Mouse (Mus musculus) left cerebral cortex, adult 9 months (tissue): ENCODE results near the gene Pou6f1.
"Not testable (repeated sequence)": the region's sequence is repeated elsewhere in the genome, so short reads cannot be mapped to it uniquely, and the experiment has no call there.

Source experiments
- DNase-seq, 2 experiments: peaks; one replicate each; pipeline ENCODE4 v3.0.0; 2022; ENCODE audit warnings: low spot score in 2 of 2

The Pou6f1 gene

DNA sequence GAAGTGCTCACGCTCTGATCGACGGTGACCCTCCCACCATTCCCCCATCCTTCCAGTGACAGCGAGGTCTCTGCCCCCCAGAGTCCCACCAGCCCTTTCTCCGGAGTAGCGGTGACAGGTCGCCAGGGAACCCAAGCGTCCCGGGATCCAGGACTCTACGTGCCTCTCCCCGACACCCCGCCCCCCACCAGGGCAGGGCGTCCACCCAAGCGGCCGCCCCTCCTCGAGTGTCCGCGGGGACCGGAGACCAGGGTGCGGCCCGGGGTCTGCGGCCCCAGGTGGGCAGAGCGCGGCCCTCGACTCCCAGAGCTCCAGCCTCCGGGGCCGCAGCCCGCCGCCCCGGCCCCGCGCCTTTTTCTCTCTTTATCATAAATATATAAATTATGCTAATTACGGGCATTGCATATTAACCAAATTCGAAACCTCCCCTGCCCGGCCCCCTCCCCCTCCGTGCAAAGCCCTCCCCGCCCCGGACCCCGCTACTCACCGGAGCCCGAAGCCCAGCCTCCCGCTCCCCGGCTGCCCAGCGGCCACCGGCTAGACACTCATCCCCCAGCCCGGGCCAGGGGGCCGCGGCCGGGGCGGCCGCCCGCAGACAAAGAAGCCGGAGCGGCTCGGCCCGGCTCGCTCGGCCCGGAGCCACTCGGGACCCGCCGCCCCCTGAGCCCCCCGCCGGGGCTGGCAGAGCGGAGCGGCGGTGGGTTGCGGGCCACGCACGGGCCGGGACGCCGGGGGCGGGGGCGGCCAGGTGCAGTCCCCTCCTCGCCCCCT is at the start of gene Pou6f1:
TSS of gene Pou6f1 (minus strand) at position 709 of the 771 bp plus-strand sequence.
- peak in 1 of 2 experiments; percentile 36 for DNase-seq

DNA sequence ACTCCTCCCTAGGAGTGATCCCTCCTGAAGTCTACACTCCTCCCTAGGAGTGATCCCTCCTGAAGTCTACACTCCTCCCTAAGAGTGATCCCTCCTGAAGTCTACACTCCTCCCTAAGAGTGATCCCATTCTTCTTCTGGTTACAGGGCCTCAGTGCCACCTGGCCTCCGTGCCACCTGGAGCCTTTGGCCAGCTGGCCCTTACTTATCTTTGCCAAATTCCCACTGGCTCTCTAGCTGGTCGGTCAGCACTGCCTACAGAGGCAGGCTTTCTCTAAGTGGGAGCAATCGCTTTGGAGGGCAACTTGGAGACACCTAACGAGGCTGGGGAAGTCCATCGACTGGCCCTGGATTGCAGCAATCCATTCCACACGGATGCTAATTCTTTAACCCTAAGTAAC is 46.4 kb upstream of the Pou6f1 start:
- DNase-seq, result no peak

DNA sequence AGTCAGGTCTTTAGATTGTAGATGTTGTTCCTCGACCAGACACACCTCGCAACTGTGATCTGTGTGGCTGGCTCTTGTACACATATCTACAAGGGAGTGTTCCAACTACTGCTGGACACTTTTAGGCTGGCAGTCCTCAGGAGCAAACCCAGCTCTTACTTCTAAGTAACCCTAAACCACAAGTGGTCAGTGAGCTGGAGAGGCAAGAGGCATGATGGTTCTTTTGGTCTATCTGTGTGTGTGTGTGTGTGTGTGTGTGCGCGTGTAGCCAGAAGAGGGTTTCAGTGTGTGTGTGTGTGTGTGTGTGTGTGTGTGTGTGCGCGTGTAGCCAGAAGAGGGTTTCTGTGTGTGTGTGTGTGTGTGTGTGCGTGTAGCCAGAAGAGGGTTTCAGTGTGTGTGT is 42.7 kb upstream of the Pou6f1 start:
- DNase-seq, result no peak

DNA sequence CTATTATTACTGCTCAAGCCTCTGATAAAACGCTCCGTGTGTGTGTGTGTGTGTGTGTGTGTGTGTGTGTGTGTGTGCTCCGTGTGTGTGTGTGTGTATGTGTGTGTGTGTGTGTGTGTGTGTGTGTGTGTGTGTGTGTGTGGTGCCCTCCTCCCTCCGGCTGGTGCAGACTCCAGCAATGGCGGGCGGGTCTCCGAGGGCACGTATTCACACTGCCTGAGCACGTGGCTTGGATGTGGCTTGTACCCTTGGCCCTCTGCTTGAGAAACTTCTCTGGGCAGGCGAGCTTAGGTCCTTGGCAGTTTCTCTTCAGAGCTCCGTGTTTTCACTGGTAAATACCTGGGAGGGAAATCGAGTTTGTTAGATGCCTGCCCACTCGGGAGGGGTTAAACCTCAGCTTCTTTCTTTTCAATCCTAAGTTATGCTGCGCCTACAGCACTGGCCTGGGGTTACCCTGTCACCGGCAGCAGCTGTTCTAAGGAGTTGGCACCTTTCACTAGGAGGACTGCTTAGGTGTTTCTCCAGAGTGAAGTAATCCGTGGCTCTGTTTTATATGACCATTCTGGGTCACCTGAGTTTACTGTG is 41.5 kb upstream of the Pou6f1 start:
- DNase-seq, result no peak

DNA sequence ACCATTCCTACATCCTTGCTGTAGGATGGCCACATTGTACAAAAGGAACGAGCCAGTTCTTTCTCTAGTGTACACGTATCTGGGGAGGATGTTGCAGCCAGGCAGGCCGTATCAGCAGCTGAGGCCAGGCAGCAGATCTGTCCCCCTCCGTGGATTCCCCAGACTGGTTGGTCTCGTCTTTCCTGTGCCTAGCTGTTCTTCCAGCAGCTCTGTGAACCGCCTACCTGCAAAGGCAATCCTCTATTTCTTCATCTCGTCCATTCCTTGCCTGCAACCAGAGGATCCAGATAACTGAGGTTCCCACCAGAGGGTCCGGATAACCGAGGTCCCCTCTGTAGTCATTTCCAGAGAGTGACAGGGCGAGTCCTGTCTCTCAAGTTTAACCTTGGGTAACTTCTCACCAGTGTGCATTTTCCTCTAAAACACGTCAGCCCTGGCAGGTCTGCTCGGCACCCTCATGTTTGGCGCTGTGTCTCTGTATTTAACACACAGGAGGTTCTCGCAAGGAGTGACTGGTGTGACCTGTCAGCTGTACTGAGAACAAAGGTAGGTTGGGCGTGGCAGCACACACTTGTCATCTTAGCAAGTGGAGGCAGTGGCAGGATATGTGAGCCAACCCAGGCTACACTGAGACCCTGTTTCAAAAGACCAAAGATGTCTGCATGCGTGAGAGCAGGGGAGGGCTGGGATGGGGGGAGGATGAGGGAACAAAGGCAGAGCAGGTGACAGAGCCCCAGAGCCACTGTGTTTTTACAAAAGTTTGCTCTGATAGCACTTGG is 40.4 kb upstream of the Pou6f1 start:
- DNase-seq, result no peak

DNA sequence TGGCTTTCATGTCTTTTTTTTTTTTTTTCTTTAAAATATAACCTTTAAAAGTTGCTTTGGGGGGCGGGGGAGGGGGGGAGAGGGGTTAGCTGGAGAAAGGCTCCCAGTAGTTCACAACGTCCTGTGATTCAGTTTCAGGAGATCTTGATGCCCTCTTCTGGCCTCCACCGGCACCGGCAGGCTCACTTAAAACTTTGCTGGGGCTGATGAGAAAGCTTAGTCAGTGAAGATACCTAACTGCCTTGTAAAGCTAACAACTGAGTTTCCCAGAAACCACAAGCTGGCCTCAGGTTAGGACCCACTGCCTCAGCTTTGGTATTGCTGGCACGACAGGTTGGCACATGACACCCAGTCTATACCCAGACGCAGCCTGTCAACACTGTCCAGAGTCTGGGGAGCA is 37.9 kb upstream of the Pou6f1 start:
- no peak for DNase-seq

DNA sequence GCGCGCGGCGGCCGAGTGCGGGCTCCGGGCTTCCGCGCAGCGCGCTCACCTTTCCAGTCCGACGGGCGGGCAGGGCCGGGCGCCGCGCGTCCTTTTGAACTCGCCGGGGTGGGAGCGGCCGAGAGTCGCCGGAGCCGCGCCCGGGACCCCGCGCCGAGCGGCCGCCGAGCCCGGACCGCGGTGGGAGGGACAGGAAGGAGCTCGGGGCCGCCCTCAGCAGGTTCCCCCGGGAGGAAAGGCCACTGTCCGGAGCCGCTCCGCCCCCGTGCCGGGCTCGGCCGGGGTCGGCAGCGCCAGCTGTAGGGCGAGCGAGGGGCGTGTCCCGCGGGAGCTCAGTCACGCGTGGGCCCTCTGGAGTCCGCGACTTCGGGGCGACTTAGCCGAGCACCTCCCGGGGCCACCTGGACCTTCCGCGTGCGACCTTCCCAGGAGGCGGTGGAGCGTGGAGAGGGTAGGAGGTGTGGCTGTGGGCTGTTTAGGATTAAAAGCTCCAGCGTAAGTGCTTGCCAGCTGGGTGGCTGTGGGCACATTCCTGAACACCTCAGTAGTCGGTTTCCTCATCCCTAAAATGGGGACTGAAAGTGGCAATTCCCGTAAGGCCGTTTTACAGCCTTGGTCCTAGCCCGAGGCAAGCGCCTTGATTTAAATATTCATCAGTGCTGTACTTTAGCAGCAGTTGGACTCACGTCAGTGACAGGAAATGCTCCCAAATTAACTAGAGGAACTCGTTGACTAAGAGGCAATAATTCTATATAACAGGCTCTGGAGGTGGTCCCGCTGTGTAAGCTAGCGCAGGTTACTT is 37.1 kb upstream of the Pou6f1 start, which contains the start of gene Smagp:
TSS of gene Smagp (minus strand) at position 241 of the 802 bp plus-strand sequence.
- DNase-seq, result no peak

DNA sequence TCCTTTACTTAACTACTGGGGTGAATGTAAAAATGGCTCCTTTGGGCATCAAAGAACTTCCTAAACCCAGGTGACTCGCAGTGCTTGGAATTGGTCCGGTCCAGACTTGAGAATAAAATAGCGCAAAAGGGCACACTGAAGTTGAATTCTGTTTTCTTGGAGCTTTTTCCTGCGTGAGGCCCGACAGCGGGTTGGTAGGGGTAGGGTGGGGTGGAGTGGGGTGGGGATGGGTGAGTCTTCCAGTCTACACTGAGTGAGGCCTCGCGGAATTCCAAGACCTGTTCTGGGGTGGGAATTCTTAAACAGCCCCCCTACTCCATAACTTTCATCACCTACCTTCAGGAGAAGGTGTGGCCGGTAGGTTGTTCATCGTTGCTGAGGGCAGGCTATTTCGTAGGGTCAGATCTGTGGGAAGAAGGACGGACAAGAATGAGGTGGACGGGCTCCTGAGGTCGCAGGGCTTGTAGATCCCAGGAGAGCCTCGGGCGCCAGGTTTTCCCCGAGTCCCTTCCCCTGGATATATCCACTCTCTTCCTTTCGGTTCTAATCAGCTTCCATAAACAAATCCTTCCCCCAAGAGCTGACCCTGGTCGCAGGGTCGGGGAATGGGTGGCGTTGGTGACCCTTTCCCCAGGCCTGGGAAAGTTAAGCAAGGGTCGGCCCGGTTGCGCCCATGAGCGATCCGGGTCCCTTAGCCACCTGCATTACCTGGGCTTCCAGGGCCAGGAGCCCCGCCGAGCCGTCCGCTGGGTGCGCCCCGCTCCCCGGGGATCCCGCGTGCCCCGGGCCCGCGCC is 36.3 kb upstream of the Pou6f1 start:
- DNase-seq, result no peak

DNA sequence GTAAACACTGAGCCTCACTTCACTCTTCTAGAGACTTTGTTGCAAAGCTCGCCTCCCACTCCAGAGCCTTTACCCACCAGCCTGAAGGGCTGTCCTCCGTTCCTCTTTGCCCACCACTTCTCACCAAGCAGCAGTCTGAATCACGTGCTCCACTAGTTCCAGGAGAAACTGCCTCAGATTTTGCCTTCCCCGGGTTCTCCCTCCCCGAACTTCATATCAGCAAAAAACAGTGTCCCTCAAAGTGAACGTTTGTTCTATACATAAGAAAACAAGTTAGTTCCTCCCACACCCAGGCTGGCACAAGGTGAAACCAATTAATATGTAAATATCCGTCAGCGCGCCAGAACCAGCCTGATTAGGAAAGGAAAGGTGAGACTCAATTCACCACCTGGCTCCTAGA is 35.5 kb upstream of the Pou6f1 start:
- DNase-seq, result no peak

DNA sequence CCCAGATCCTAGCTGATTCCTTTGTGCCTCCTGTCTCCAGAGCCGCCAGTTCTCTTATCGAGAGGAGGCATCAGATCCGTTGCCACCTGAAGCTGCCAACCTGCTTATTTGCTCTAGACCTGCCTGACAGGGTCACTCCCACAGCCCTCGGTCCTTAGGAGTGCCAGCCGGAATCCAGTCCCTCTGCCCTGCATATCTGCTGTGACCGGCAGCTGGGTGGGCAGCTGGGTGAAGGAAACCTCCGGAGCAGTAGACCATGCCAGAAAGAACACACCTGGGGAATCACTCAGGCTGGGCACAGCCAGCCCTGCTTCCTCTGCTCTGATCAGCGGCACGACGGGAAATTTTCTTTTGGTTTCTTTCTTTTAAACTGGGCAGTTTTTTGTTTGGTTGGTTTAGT is 33.6 kb upstream of the Pou6f1 start:
- no peak for DNase-seq

DNA sequence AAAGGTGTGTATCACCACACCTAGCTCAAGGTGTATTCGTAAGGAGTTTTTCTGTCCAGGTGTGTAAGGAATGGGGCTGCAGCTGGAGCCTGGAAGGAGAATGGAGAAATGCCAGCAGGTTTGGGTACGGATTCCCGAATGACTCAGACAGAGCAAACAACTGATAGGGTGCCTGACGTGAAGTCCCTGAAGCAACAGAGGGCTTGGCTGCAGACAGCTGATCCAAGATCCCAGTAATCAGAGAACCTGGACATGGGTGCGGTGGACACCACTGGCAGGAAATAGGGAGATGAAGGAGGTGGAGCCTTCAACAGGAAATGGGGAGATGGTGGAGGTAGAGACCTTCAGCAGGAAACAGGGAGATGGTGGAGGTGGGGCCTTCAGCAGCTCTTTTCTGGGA is 32.5 kb upstream of the Pou6f1 start:
- DNase-seq, result no peak

DNA sequence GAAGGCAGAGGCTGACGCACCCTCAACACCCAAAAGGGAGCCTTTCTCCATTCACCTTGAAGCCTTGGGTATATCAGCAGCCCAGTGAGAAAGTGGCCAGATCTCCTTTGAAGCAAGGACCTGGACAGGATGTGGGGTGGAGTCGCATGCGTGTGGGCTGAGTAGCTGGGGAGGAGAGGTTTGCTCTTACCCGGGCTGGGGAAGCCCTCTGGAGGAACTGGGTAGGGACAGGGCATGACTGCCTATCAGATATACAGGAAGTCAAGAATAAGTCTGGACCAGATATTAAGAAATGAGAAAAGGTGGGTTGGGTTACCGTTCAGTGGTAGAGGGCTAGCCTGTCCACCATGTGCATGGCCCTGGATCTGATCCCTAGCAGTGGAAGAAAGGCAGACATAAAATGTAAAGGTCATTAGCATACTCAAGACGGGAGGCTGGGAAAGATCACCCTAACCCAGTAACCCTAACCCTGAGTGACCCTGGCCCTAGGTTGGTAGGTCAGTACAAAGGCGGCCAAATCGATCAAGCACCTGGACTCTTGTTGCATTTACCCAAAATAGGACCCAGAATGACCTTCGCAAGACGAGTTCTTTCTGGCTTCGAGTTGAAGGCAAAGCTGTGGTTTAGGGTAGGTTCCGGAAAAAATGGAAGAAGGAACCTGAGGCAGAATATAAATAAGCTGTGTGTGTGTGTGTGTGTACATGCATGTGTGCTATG is 31.8 kb upstream of the Pou6f1 start:
- no peak for DNase-seq

DNA sequence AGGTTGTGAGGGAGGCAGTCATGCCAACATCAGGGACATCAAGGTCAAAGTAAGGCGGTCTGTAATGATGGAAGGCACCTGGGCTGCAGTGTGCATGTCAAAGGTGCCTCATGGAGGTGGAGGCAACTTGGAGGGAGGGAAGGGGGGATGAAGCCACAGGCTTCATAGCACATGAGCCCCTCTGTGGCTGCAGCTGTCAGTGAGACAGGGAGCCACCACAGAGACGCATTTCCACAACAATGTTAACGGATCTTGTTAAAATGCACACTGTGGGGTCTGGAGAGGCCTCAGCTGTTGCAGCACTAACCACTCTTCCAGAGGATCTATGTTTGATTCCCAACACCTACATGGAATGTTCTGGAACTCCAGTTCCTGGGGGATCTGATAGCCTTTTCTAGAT is 30.3 kb upstream of the Pou6f1 start:
- DNase-seq, result no peak

DNA sequence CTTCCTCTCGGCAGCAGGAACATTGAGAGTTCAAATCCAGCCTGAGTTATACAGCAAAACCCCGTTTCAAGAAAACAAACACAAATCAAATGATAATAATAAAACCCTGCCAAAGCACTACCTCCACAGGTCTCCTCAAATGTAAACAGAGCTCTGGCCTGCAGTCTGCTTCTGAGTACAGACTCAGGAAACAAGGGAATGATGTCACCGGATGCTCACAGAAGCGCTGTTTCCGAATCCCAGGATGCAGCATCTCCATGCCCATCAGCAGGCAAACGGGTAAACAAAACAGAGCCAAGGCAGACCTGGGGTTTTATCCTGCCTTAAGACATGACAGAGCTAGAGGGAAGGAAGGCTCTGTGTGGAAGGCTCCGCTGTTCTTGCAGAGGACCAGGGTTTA is 29.0 kb upstream of the Pou6f1 start:
- DNase-seq, result no peak

DNA sequence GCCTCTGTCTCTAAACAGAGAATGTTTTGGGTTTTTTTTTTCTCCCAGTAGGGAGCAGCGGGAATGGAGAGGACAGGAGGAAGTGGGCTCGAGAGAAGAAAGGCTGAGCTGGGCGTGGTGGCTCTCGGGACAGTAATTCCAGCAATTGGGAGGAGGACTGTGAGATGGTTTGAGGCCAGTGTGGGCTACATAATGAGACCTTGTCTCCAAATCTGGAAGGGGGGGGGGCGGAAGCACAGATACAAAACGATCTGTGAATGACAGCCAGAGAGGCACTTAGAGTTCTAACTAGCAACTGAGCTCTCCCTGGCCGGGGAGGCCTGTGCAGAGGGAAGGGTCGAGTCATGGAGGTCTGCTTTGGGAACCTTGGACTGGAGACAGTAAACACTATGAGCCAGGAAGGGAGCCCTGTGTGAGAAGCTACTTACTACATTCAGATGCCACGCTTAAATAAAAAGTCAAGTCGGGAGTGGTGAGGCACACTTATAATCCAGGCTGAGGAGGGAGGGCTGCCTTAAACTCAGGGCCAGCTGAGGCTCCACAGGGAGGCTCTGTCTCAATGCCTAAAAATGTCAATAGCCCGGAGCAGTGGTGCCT is 28.1 kb upstream of the Pou6f1 start:
- DNase-seq, result no peak

DNA sequence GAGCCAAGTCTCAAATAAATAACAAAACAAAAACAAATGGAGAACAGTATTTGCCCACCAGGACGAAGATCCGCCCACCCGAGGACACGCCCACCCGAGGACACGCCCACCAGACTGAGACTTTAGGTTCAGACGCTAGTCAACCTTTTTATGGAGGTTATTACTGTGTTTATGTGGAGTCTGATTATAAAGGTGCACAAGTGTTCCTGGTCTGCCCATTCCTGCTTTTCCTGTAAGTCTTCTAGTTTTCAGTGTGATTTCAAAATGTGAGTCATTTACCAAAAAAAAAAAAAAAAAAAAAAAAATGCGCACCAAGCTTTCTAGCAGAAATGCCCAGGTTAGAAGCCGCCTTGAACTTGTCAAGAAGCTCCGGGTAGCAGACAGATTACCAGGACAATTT is 27.5 kb upstream of the Pou6f1 start:
- DNase-seq, result no peak

DNA sequence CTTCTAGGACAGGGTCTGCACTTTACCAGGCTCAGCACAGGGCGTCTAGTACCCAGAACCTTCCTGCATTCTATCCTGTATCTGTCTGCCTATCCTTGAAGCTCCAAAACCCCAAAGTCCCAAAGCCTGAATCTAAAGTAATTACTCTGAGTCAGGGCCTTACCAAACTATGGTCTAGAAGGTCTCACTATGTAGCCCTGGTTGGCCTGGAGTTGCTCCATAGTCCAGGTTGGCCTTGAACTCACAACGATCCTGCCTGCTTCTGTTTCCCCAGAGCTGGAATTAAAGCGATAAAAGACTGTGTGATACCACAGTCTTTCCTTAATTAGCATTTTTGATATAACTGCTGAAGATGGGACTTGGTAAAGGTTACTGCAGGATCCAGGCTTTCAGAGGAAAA is 24.7 kb upstream of the Pou6f1 start:
- DNase-seq, result no peak

DNA sequence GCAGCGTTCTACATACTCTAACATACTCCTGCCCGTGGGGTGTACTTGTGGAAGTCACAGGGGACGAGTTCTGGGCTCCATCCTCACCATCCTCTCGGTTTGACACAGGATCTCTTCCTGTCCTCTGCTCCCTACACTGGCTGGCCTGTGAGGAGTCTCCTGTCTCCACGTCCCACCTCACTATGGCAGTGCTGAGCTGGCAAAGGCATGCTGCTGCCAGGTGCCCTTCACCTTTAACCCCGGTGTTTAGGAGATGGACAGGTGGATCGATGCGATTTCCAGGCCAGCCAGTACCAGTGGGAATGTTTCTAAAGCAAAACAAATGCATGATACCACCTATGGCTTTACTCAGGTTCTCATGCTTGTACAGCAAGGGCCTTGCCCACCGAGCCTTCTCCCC is 24.0 kb upstream of the Pou6f1 start:
- no peak for DNase-seq

DNA sequence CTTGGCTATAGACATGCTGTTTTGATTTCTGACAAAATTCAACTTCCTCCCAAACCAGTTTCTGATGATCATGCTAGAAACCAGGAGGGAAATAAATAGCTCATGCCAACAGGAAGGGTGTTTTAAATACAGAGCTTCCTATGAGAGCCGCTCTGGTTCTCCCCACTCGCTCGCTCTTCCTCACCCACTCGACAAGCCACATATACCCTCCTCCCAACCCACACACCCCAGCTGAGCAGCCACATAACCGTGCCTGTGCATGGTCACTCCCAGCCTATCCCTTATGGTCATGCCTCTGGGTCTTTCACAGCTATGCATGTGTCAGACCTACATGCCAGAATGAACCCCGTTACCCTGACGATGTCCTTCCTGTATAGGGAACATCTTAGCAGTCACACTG is 22.4 kb upstream of the Pou6f1 start:
- DNase-seq, result peak in 1 of 2 experiments; percentile 58

DNA sequence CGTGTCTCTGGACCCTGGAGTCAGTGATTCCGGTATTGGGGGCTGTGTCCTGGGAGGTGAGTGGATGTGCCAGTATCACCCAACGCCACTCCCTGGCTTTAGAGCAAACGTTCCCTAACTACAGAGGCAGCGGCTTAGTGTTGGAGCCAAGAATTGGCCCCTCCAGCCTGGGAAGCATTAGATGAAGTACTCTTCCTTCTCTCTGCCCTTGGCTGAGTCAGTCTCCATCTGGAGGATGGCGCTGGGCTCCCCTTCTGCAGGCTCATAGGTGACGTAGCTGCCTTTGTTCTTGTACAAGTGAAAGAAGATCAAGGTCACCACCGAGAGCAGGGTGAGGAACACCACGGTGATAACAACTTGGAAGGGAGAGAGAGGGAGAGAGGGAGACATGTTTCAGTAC is 21.9 kb upstream of the Pou6f1 start:
- DNase-seq, result not testable (repeated sequence)
